In the genomic region with DNA sequence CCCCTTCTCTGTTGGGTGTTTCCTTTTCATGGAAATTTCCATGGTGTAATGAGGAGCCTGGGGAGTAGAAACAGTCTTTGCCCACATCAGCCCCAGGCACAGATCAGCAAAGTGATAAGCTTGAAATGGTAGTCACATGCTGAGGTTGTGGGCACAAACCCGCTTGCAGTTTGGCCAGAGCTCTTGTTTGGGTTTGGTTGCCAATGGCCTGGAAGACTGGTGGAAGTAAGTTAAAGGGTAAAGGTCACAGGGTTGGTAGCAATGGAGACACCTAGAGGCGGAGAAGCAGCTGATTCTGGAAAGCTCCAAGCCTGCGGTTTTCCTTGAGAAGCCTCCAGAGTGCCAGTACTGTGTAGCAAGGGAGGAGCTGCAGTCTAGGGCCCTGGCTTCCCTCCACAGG, we compare ENCODE assay signal across 15 mouse cellular contexts. TPM values are rescaled to one million over a fixed set of nuclear protein-coding genes. Genes with fewer than 3 reads are reported as not detected.
A peak's percentile ranks its signal among the peaks of the same experiment; 100 is the strongest.
DNase-seq lines count a peak whose midpoint lies in the region; TF ChIP-seq lines count a peak whose summit lies in the region.
"Had no signal": no experiment of that assay in that cellular context is flagged by ENCODE, and none has a peak within 500 bp of the region (broad histone marks: within the 10 kb centered on the region; RNA-seq: fewer than 3 reads in every experiment).

No protein-coding gene starts in this region.

- H3K27me3 ChIP-seq in heart, embryonic 10.5 days (ENCODE audit: insufficient read depth, poor library complexity, severe bottlenecking), result no peaks in the 10 kb centered on the region
- H3K27me3 ChIP-seq: liver, embryonic 15.5 days had no signal

- peak overlapping the region; percentile 80; the same call in 1 of the 2 replicates for H3K27ac ChIP-seq in layer of hippocampus, adult 2 months
- H3K27ac ChIP-seq in heart, embryonic 10.5 days, result no peak overlapping the region
- H3K27ac ChIP-seq: limb, embryonic 10.5 days; liver, embryonic 15.5 days had no signal

- DNase-seq in adrenal gland, postnatal 14 days, result peak; percentile 57
- DNase-seq in adrenal gland, adult 8-10 months, result no peak
- DNase-seq in layer of hippocampus, adult 2 months (ENCODE audit: low spot score in 2 of 2), result no peak
- DNase-seq in layer of hippocampus, adult 9-11 months, result no peak
- DNase-seq in MN1 (ENCODE audit: low spot score), result peak; percentile 27
- DNase-seq in kidney, postnatal 14 days, result peak; percentile 50
- DNase-seq in heart, adult 8-10 months (ENCODE audit: low spot score), result no peak
- no peak for DNase-seq in heart, embryonic 10.5 days (ENCODE audit: low spot score)
- DNase-seq: cerebellum, adult 11 months; heart, postnatal 14 days; layer of hippocampus, postnatal 36 days had no signal

- no peaks in the 10 kb centered on the region for H3K9me3 ChIP-seq in heart, embryonic 10.5 days
- H3K9me3 ChIP-seq: limb, embryonic 10.5 days; liver, embryonic 15.5 days had no signal

- H3K4me1 ChIP-seq in heart, embryonic 10.5 days, result peaks cover 37% of the 10 kb centered on the region
- H3K4me1 ChIP-seq: liver, embryonic 15.5 days had no signal

- TF ChIP-seq CTCF in layer of hippocampus, adult 2 months (conservative IDR thresholded peaks at IDR 0.05), result no peak

- H3K4me3 ChIP-seq in layer of hippocampus, adult 2 months, result no peak overlapping the region
- no peak overlapping the region for H3K4me3 ChIP-seq in heart, embryonic 10.5 days
- H3K4me3 ChIP-seq: limb, embryonic 10.5 days; liver, embryonic 15.5 days had no signal

- 69% methylated on average over 3 of the region's 3 CpGs for WGBS in heart, embryonic 10.5 days

- peaks cover 12% of the 10 kb centered on the region for H3K36me3 ChIP-seq in heart, embryonic 10.5 days
- H3K36me3 ChIP-seq: liver, embryonic 15.5 days had no signal

RNA-seq across cellular contexts. Expression of a gene that starts 47.5 kb away (rescaled TPM):
- 20.9 and 25.4 TPM in 2 replicates for total RNA-seq in adrenal gland, postnatal 14 days (2021)
- total RNA-seq in adrenal gland, adult 8-10 months (2022), result 10 to 100 TPM; 28.5 to 51.7 (median 35.6) TPM
- total RNA-seq in layer of hippocampus, adult 2 months (2021), result 10 to 100 TPM; 31.1 to 33.7 TPM
- 1 to 10 TPM; 4.4 to 5.8 (median 5.0) TPM for total RNA-seq in heart, adult 8-10 months (2022)
- polyA plus RNA-seq in heart, embryonic 10.5 days (2016; fragmentation: Nextera tagmentation; extraction: Ambion mirVana), result 6.0 and 7.0 TPM in 2 replicates

RNA-seq across cellular contexts. Expression of a gene that starts 47.5 kb away (rescaled TPM):
- total RNA-seq in adrenal gland, postnatal 14 days (2021), result not detected in 2 replicates
- not detected for total RNA-seq in adrenal gland, adult 8-10 months (2022)
- total RNA-seq in layer of hippocampus, adult 2 months (2021), result not detected
- total RNA-seq in heart, adult 8-10 months (2022), result not detected
- 0.21 TPM in 1 of 2 replicates, not detected in the other for polyA plus RNA-seq in heart, embryonic 10.5 days (2016; fragmentation: Nextera tagmentation; extraction: Ambion mirVana)
- total RNA-seq: heart, postnatal 14 days; layer of hippocampus, postnatal 36 days; megakaryocyte-erythroid progenitor cell, adult 5-6 weeks; MEL had no signal
- polyA plus RNA-seq: liver, embryonic 15.5 days had no signal

RNA-seq across cellular contexts. Expression of a gene that starts 47.6 kb away (rescaled TPM):
- total RNA-seq in adrenal gland, postnatal 14 days (2021), result 79.7 and 82.5 TPM in 2 replicates
- total RNA-seq in adrenal gland, adult 8-10 months (2022), result 100 to 1,000 TPM in 1 of 4 experiments, 10 to 100 TPM in 3; 80.9 to 100 (median 87.2) TPM
- total RNA-seq in layer of hippocampus, adult 2 months (2021), result 10 to 100 TPM; 46.8 to 49.1 TPM
- total RNA-seq in heart, adult 8-10 months (2022), result 10 to 100 TPM; 57.6 to 68.6 (median 66.3) TPM
- 119 and 122 TPM in 2 replicates for polyA plus RNA-seq in heart, embryonic 10.5 days (2016; fragmentation: Nextera tagmentation; extraction: Ambion mirVana)

Comparison
In these comparisons a context has a peak if more than half of its experiments do, and no peak if none do; other contexts are left out.
1. DNase-seq: peak in adrenal gland, postnatal 14 days (single experiment), MN1 (single experiment) and kidney, postnatal 14 days (single experiment); none in adrenal gland, adult 8-10 months (single experiment), layer of hippocampus, adult 2 months (0 of 2), layer of hippocampus, adult 9-11 months (single experiment), heart, adult 8-10 months (single experiment) and heart, embryonic 10.5 days (single experiment).